Mouse (Mus musculus) G1E (cell line): ENCODE results near the gene Klrb1a. TPM values are rescaled to one million over a fixed set of nuclear protein-coding genes. Genes with fewer than 3 reads are reported as not detected.
"Not testable (repeated sequence)": the region's sequence is repeated elsewhere in the genome, so short reads cannot be mapped to it uniquely, and the experiment has no call there.

Source experiments
- ATAC-seq: 2 replicates; pipeline ENCODE4 v1.8.0; 2016; ENCODE audit warnings: mild to moderate bottlenecking; ENCODE audit not compliant: insufficient number of reproducible peaks, poor library complexity, low FRiP score, severe bottlenecking; ENCODE audit errors: extremely low read depth
- DNase-seq: peaks from one replicate; pipeline ENCODE4 v3.0.0; 2012; ENCODE audit warnings: low spot score
- H3K27me3 ChIP-seq: 2 replicates; pipeline ENCODE4 v1.6.1; 2012; ENCODE audit warnings: mild to moderate bottlenecking, low read length, inconsistent platforms; ENCODE audit not compliant: insufficient read depth
- H3K36me3 ChIP-seq: replicated peaks from 2 replicates; pipeline ENCODE3; 2012; ENCODE audit warnings: mild to moderate bottlenecking, inconsistent platforms
- H3K4me1 ChIP-seq: 2 replicates; pipeline ENCODE4 v1.6.1; 2012; ENCODE audit warnings: low read depth, low read length, inconsistent platforms, mixed read lengths; ENCODE audit not compliant: insufficient read depth
- H3K4me3 ChIP-seq: 2 replicates; pipeline ENCODE4 v1.5.1; 2012; ENCODE audit warnings: low read depth, mild to moderate bottlenecking, inconsistent platforms, low read length, moderate library complexity, mixed read lengths
- H3K9me3 ChIP-seq: replicated peaks from 2 replicates; pipeline ENCODE4 v1.6.1; 2012; ENCODE audit warnings: inconsistent platforms
- CTCF ChIP-seq: IDR thresholded peaks from 2 replicates; pipeline ENCODE4 v1.5.1; 2012; ENCODE audit warnings: low read depth, low read length, inconsistent platforms, mixed read lengths
- GATA1 ChIP-seq: IDR thresholded peaks from 2 replicates; pipeline ENCODE4 v1.6.1; 2012; ENCODE audit warnings: borderline replicate concordance, low read length, inconsistent platforms, mixed read lengths
- GATA2 ChIP-seq: IDR thresholded peaks from 2 replicates; pipeline ENCODE4 v1.6.1; 2012; ENCODE audit warnings: low read depth, low read length, inconsistent platforms, borderline replicate concordance
- POLR2AphosphoS5 ChIP-seq: IDR thresholded peaks from 2 replicates; pipeline ENCODE4 v1.6.1; 2012; ENCODE audit warnings: low read depth, low read length, inconsistent platforms; ENCODE audit not compliant: insufficient replicate concordance
- TAL1 ChIP-seq: conservative IDR thresholded peaks from 2 replicates; pipeline ENCODE4 v1.6.1; 2012; ENCODE audit warnings: low read depth, low read length, inconsistent platforms, mixed read lengths
- polyA plus RNA-seq: library from polyadenylated mRNA; stranded (reverse); fragments of >175 nt; gene quantifications from 2 replicates; pipeline ENCODE4 v1.2.3, GENCODE M21; 2012
- total RNA-seq, 2 experiments: library from RNA; stranded (forward) in 1 of 2; stranded (reverse) in 1 of 2; fragments of 200-1000 nt in 1 of 2; fragments of >200 nt in 1 of 2; fragmentation: Nextera tagmentation in 1 of 2; gene quantifications; 2 replicates each; pipeline ENCODE4 v1.2.3; 2014 to 2017

Gene Klrb1a
- total and polyA plus RNA-seq, 3 experiments = 0.11 TPM; not detected in 2

DNA sequence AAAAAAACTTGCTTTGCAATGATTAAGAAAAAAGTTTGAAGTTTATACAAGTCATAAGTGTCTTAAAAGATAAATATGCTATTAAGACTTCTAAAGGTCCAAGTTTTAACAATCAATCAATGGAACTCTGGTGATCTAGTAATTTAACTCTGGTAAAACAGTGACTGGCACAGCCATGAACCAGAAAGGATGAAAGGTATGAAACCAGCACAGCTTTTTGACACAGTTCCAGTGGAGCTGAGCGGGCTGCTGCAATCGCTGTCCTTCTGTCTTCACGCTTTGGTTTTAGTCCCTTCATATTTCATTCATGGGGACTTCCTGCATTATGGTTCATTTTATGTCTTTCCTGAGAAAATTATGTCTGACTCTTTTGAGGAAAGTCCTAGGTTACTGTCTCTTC lies 26.3 kb upstream of the Klrb1a start:
- H3K4me3 ChIP-seq = no peak overlapping the region
- H3K27me3 ChIP-seq = no peaks in the 10 kb centered on the region
- ATAC-seq (no peak), DNase-seq (no peak)
- no peaks in the 10 kb centered on the region for H3K4me1 ChIP-seq
- peaks cover 41% of the 10 kb centered on the region for H3K9me3 ChIP-seq
- no peaks in the 10 kb centered on the region for H3K36me3 ChIP-seq
- TF ChIP-seq CTCF = no peak

DNA sequence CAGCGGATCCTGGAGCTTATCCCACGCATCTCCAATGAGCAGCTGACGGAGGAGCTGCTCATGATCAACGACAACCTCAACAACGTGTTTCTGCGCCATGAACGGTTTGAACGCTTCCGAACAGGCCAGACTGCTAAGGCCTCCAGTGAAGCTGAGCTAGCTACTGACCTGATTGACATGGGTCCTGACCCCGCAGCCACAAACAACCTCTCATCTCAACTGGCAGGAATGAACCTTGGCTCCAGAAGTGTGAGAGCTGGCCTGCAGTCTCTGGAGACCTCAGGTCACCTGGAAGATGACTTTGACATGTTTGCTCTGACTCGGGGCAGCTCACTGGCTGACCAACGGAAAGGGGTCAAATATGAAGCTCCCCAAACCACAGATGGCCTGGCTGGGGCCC lies 22.4 kb upstream of the Klrb1a start:
- H3K9me3 ChIP-seq = peaks cover 35% of the 10 kb centered on the region
- not testable (repeated sequence) for ATAC-seq, H3K27me3 ChIP-seq

GRCm38 (mm10) chr6:128644694-128645093 lies 21.4 kb upstream of the Klrb1a start:
- not testable (repeated sequence) for ATAC-seq, H3K36me3 ChIP-seq, H3K4me3 ChIP-seq, DNase-seq, H3K4me1 ChIP-seq, H3K27me3 ChIP-seq
- peaks cover 37% of the 10 kb centered on the region for H3K9me3 ChIP-seq

More for the DNA sequence above, 22.4 kb upstream of the Klrb1a start:
- H3K4me1 ChIP-seq, H3K4me3 ChIP-seq, DNase-seq, H3K36me3 ChIP-seq: not testable (repeated sequence)

DNA sequence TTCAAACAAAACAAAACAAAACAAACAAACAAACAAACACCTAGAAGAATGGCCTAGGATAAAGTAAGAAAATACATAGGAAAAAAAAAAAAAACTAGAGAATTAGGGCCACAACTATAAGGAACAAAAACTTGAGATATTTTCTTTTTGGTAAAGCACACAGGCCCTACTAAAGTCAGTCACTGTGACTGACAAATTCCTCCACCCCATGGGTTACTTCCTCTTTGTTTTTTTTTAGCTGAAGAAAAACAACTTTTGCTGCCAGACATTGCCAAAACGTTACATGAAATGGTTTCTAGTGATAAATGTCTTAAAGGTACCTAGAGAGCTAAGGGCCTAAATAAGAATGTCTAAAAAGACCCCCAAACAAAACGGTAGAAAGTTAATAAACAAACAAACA lies 20.7 kb upstream of the Klrb1a start:
- TF ChIP-seq CTCF (no peak), GATA1 (no peak), POLR2AphosphoS5 (no peak), TAL1 (no peak), GATA2 (no peak)
- ATAC-seq (no peak), DNase-seq (no peak)
- no peaks in the 10 kb centered on the region for H3K4me1 ChIP-seq
- H3K9me3 ChIP-seq = peaks cover 34% of the 10 kb centered on the region
- no peak overlapping the region for H3K4me3 ChIP-seq
- no peaks in the 10 kb centered on the region for H3K36me3 ChIP-seq
- no peaks in the 10 kb centered on the region for H3K27me3 ChIP-seq

DNA sequence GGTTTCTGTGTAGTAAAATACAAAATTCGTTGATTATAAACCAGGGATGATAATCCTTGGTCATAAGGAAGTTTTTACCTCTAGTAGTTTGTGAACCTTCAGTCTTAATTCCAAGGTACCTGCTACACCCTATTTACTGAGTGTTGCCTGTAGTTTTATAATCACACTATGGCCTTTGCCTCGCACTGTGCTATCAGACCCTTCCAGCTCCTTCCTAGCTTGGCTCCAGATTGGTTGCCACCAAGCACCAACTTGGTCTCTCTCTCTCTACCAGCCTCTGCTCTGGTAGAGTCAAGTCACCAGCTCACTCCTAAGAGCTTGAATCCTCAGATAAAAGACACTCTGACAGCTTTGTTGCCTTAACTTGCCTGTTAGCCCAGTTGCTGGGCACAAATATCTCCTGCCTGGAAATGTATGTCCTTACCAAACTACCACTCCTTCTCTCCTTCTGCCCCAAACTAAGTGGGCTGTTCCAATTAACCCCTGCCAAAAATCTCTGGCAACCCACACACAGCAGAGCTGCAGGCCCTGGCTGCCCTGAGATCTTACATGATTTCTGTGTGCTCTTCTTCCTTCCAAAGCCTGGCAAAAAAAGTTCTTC lies 17.9 kb upstream of the Klrb1a start:
- no peak for DNase-seq
- ATAC-seq = no peak
- Histone ChIP-seq H3K9me3 (peaks cover 33% of the 10 kb centered on the region), H3K4me3 (no peak overlapping the region), H3K4me1 (no peaks in the 10 kb centered on the region), H3K27me3 (no peaks in the 10 kb centered on the region), H3K36me3 (no peaks in the 10 kb centered on the region)
- TF ChIP-seq CTCF = no peak
- TF ChIP-seq TAL1 = no peak
- no peak for TF ChIP-seq GATA2
- no peak for TF ChIP-seq GATA1
- no peak for TF ChIP-seq POLR2AphosphoS5

- no peak for TF ChIP-seq GATA2
- no peak for TF ChIP-seq CTCF
- no peak for TF ChIP-seq GATA1
- no peak for TF ChIP-seq TAL1
- TF ChIP-seq POLR2AphosphoS5 = no peak
- Histone ChIP-seq H3K4me3 (no peak overlapping the region), H3K4me1 (no peaks in the 10 kb centered on the region), H3K27me3 (no peaks in the 10 kb centered on the region), H3K9me3 (peaks cover 29% of the 10 kb centered on the region), H3K36me3 (no peaks in the 10 kb centered on the region)
- DNase-seq (no peak), ATAC-seq (no peak)
Observed at GRCm38 (mm10) chr6:128640673-128641072, 17.3 kb upstream of the Klrb1a start.

GRCm38 (mm10) chr6:128630912-128631905 lies 7.9 kb upstream of the Klrb1a start:
- H3K36me3 ChIP-seq, H3K27me3 ChIP-seq, H3K4me1 ChIP-seq, ATAC-seq, H3K4me3 ChIP-seq, DNase-seq: not testable (repeated sequence)
- peaks cover 25% of the 10 kb centered on the region for H3K9me3 ChIP-seq

- not testable (repeated sequence) for H3K36me3 ChIP-seq, ATAC-seq, H3K4me3 ChIP-seq, H3K27me3 ChIP-seq, H3K4me1 ChIP-seq, DNase-seq
- H3K9me3 ChIP-seq = peaks cover 25% of the 10 kb centered on the region
Observed at GRCm38 (mm10) chr6:128629771-128630739, 6.7 kb upstream of the Klrb1a start.

GRCm38 (mm10) chr6:128625246-128625645 lies 1.9 kb upstream of the Klrb1a start:
- not testable (repeated sequence) for H3K27me3 ChIP-seq, ATAC-seq, H3K4me1 ChIP-seq, DNase-seq, H3K36me3 ChIP-seq, H3K4me3 ChIP-seq
- peaks cover 28% of the 10 kb centered on the region for H3K9me3 ChIP-seq
